Comparison of ENCODE assay signal across 16 mouse cellular contexts in genomic region chr11:113208521-113209072, GRCm38 (mm10).
A peak's percentile ranks its signal among the peaks of the same experiment; 100 is the strongest.
DNase-seq lines count a peak whose midpoint lies in the region; ATAC-seq and TF ChIP-seq lines count a peak whose summit lies in the region.
"Had no signal": no experiment of that assay in that cellular context is flagged by ENCODE, and none has a peak within 500 bp of the region (broad histone marks: within the 10 kb centered on the region; RNA-seq: fewer than 3 reads in every experiment).

No protein-coding gene starts in this region.

- no peaks in the 10 kb centered on the region for H3K36me3 ChIP-seq in embryonic facial prominence, embryonic 14.5 days (ENCODE audit: control insufficient read depth, insufficient read depth, low read length)
- no peaks in the 10 kb centered on the region for H3K36me3 ChIP-seq in forebrain, postnatal 0 days (ENCODE audit: insufficient read depth)
- H3K36me3 ChIP-seq: limb, embryonic 15.5 days; neural tube, embryonic 15.5 days had no signal

- no peaks in the 10 kb centered on the region for H3K4me1 ChIP-seq in embryonic facial prominence, embryonic 14.5 days (ENCODE audit: control insufficient read depth, insufficient read depth, low read length)
- no peaks in the 10 kb centered on the region for H3K4me1 ChIP-seq in forebrain, postnatal 0 days (ENCODE audit: insufficient read depth)
- H3K4me1 ChIP-seq: limb, embryonic 15.5 days; neural tube, embryonic 15.5 days had no signal

- 70% methylated on average over 18 of the region's 18 CpGs for WGBS in embryonic facial prominence, embryonic 14.5 days
- WGBS in forebrain, postnatal 0 days, result 78% methylated on average over 18 of the region's 18 CpGs

- no peaks in the 10 kb centered on the region for H3K27me3 ChIP-seq in embryonic facial prominence, embryonic 14.5 days (replicated peaks; ENCODE audit: control insufficient read depth, insufficient read depth, low read length)
- H3K27me3 ChIP-seq in forebrain, postnatal 0 days (ENCODE audit: insufficient read depth, low read length), result no peaks in the 10 kb centered on the region
- H3K27me3 ChIP-seq: limb, embryonic 15.5 days; neural tube, embryonic 15.5 days had no signal

- H3K4me2 ChIP-seq in embryonic facial prominence, embryonic 14.5 days (ENCODE audit: low read depth, low read length), result no peak overlapping the region
- H3K4me2 ChIP-seq in forebrain, postnatal 0 days (ENCODE audit: low read depth), result no peak overlapping the region
- H3K4me2 ChIP-seq: hindbrain, embryonic 14.5 days; limb, embryonic 15.5 days; neural tube, embryonic 15.5 days had no signal

- no peak for TF ChIP-seq CTCF in forebrain, postnatal 0 days (IDR thresholded peaks at IDR 0.05; ENCODE audit: low read depth)

- no peak overlapping the region for H3K27ac ChIP-seq in embryonic facial prominence, embryonic 14.5 days (replicated peaks; ENCODE audit: low read depth, low read length)
- H3K27ac ChIP-seq in forebrain, postnatal 0 days (ENCODE audit: low read depth, low read length), result no peak overlapping the region
- H3K27ac ChIP-seq: hindbrain, embryonic 14.5 days; limb, embryonic 15.5 days; macrophage; neural tube, embryonic 15.5 days had no signal

- ATAC-seq in embryonic facial prominence, embryonic 14.5 days (ENCODE audit: low read depth), result peak; percentile 65; the same call in 1 of the 2 replicates
- no peak for ATAC-seq in megakaryocyte-erythroid progenitor cell, adult 5-6 weeks (replicated peaks; ENCODE audit: low FRiP score, low TSS enrichment, poor library complexity, severe bottlenecking)
- no peak for ATAC-seq in forebrain, postnatal 0 days
- ATAC-seq: forebrain, embryonic 16.5 days had no signal

- DNase-seq in CD4-positive helper T cell, adult 2 months (ENCODE audit: low read depth, low spot score), result peak; percentile 74
- DNase-seq in CD4-positive, CD25-positive, alpha-beta regulatory T cell, adult 2 months (ENCODE audit: low read depth, low spot score), result peak; percentile 64
- no peak for DNase-seq in embryonic facial prominence, embryonic 14.5 days (ENCODE audit: low spot score)
- DNase-seq in lung, postnatal 36 days, result peak; percentile 18
- no peak for DNase-seq in spleen, postnatal 10 days (ENCODE audit: low spot score in 2 of 2)
- no peak for DNase-seq in forebrain, postnatal 0 days
- DNase-seq: cerebellum, postnatal 25 days; kidney, postnatal 14 days; layer of hippocampus, postnatal 36 days; right cerebral cortex, adult 18-20 months had no signal

- no peak overlapping the region for H3K9ac ChIP-seq in embryonic facial prominence, embryonic 14.5 days (ENCODE audit: low read depth, low read length)
- no peak overlapping the region for H3K9ac ChIP-seq in forebrain, postnatal 0 days
- H3K9ac ChIP-seq: hindbrain, embryonic 14.5 days; limb, embryonic 15.5 days; neural tube, embryonic 15.5 days had no signal

- no peak overlapping the region for H3K4me3 ChIP-seq in embryonic facial prominence, embryonic 14.5 days (ENCODE audit: low read depth, low read length)
- H3K4me3 ChIP-seq in forebrain, postnatal 0 days (ENCODE audit: low read depth, low read length), result no peak overlapping the region
- H3K4me3 ChIP-seq: limb, embryonic 15.5 days; neural tube, embryonic 15.5 days had no signal

- no peaks in the 10 kb centered on the region for H3K9me3 ChIP-seq in embryonic facial prominence, embryonic 14.5 days (ENCODE audit: control insufficient read depth, low read length)
- no peaks in the 10 kb centered on the region for H3K9me3 ChIP-seq in forebrain, postnatal 0 days (ENCODE audit: low read length)
- H3K9me3 ChIP-seq: limb, embryonic 15.5 days; neural tube, embryonic 15.5 days had no signal

Comparison
In these comparisons a context has a peak if more than half of its experiments do, and no peak if none do; other contexts are left out.
1. DNase-seq: peak in CD4-positive helper T cell, adult 2 months (single experiment), CD4-positive, CD25-positive, alpha-beta regulatory T cell, adult 2 months (single experiment) and lung, postnatal 36 days (single experiment); none in embryonic facial prominence, embryonic 14.5 days (single experiment), spleen, postnatal 10 days (0 of 2) and forebrain, postnatal 0 days (single experiment).